Mouse (Mus musculus): ENCODE measurements around the gene Pias1. TPM values are rescaled to one million over a fixed set of nuclear protein-coding genes. Genes with fewer than 3 reads are reported as not detected.

Pias1 gene
- polyA plus RNA-seq, 1 experiment from 2014 or later = 22.0 TPM

DNA sequence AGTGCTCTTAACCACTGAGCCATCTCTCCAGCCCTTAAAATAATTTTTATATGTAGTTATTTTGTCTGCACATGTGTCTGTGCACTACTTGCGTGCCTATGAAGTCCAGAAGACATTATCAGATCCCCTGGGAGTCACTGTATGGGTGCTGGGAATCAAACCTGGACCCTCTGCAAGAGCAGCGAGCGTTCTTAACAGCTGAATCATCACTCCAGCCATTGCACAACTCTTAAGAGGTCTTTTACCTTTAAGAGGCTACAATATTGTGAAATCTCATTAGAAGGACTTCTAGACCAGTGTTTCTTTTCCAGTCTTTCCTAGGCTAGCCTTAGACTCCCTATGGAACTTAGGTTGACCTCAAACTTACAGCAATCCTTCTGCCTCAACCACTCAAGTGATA lies 21.7 kb downstream of the Pias1 start:
- no peaks in the 10 kb centered on the region for H3K36me3 ChIP-seq (ENCODE audit: control insufficient read depth, insufficient read depth)
- no peak overlapping the region for H3K4me3 ChIP-seq (ENCODE audit: low read depth, low read length)
- H3K4me1 ChIP-seq (replicated peaks; ENCODE audit: control insufficient read depth, insufficient read depth, low read length) = 0 out of 2 replicates have a peak, but pooled peaks cover 7% of the 10 kb centered on the region
- H3K27me3 ChIP-seq (replicated peaks; ENCODE audit: control insufficient read depth, insufficient read depth, low read length) = no peaks in the 10 kb centered on the region
- no peak overlapping the region for H3K4me2 ChIP-seq (replicated peaks; ENCODE audit: low read depth)
- no peaks in the 10 kb centered on the region for H3K9me3 ChIP-seq (ENCODE audit: control insufficient read depth)
- no peak for ATAC-seq
- TF ChIP-seq CTCF (IDR thresholded peaks at IDR 0.05; ENCODE audit: low read depth) = no peak
- no peak overlapping the region for H3K9ac ChIP-seq (ENCODE audit: low read depth, low read length)
- WGBS = 78% methylated on average over 3 of the region's 3 CpGs
- H3K27ac ChIP-seq (ENCODE audit: low read depth, low read length) = no peak overlapping the region

DNA sequence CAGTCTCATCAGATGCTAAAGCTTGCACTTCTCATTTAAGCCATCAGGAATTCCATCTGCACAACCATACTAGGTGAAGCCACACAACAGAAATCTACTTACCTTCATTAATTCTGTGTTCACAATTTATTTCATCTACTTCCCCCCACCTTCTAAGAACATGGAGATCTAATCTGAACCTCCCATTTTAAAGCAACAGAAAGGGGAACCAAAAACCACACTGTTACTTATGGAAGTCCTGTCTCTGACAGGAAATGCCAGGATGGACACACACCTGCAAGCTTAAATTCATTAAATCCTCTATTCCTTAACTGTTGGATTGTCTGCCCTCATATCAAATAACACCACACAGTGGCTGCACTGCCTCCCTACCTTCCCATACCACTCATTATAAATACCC lies 35.0 kb downstream of the Pias1 start:
- no peak for ATAC-seq

DNA sequence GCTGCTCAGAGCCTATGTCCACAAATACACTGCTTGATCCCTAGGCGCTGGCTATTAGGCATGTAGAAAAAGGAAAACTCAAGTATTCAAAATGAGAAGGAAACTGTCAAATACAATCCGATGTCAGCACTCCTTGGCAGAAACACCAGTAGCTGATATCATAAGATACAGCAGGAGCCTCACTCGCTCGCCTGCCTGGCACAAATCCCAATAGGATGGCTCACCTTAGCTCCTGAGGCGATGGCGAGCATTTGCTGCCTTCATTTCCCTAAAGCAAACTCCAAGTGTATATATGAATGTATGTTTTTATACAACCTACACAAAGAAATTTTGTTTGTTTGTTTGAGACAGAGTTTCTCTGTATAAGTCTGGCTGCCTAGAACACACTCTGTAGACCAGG lies 42.4 kb downstream of the Pias1 start:
- no peak for ATAC-seq
- 86% methylated on average over 6 of the region's 6 CpGs for WGBS
- H3K9ac ChIP-seq (ENCODE audit: low read depth, low read length) = no peak overlapping the region
- no peaks in the 10 kb centered on the region for H3K9me3 ChIP-seq (ENCODE audit: control insufficient read depth)
- no peak overlapping the region for H3K27ac ChIP-seq (ENCODE audit: low read depth, low read length)
- no peaks in the 10 kb centered on the region for H3K27me3 ChIP-seq (replicated peaks; ENCODE audit: control insufficient read depth, insufficient read depth, low read length)
- H3K36me3 ChIP-seq (ENCODE audit: control insufficient read depth, insufficient read depth) = no peaks in the 10 kb centered on the region
- TF ChIP-seq CTCF (IDR thresholded peaks at IDR 0.05; ENCODE audit: low read depth) = no peak
- H3K4me3 ChIP-seq (ENCODE audit: low read depth, low read length) = no peak overlapping the region
- no peaks in the 10 kb centered on the region for H3K4me1 ChIP-seq (replicated peaks; ENCODE audit: control insufficient read depth, insufficient read depth, low read length)
- H3K4me2 ChIP-seq (replicated peaks; ENCODE audit: low read depth) = no peak overlapping the region

More for the DNA sequence above, 35.0 kb downstream of the Pias1 start:
- TF ChIP-seq CTCF (IDR thresholded peaks at IDR 0.05; ENCODE audit: low read depth) = no peak
- Histone ChIP-seq H3K9me3 (ENCODE audit: control insufficient read depth) (no peaks in the 10 kb centered on the region), H3K4me2 (replicated peaks; ENCODE audit: low read depth) (no peak overlapping the region), H3K27ac (ENCODE audit: low read depth, low read length) (no peak overlapping the region), H3K4me3 (ENCODE audit: low read depth, low read length) (no peak overlapping the region), H3K9ac (ENCODE audit: low read depth, low read length) (no peak overlapping the region), H3K27me3 (replicated peaks; ENCODE audit: control insufficient read depth, insufficient read depth, low read length) (no peaks in the 10 kb centered on the region), H3K36me3 (ENCODE audit: control insufficient read depth, insufficient read depth) (peaks cover 6% of the 10 kb centered on the region; the same call in 1 of the 2 replicates), H3K4me1 (replicated peaks; ENCODE audit: control insufficient read depth, insufficient read depth, low read length) (no peaks in the 10 kb centered on the region; the same call in 1 of the 2 replicates)

DNA sequence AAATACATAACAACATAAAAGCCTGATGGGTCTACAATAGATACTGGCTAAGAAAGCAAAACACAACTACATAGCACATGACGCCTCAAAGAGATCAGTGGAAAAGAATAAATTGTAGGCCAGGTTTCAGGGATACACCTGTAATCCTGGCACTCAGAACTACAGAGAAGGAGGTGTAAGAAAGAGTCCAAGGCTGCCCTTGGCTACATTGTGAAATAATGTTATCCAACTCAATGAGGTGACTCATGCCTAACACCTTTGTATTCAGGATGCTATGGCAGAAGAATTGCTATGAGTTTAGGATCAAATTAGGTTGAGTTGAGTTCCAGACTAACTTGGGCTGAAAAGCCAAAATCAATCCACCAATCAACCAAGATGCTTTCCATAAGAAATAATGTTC lies 43.7 kb downstream of the Pias1 start:
- H3K27me3 ChIP-seq (replicated peaks; ENCODE audit: control insufficient read depth, insufficient read depth, low read length) = no peaks in the 10 kb centered on the region
- H3K9ac ChIP-seq (ENCODE audit: low read depth, low read length) = no peak overlapping the region
- H3K36me3 ChIP-seq (ENCODE audit: control insufficient read depth, insufficient read depth) = no peaks in the 10 kb centered on the region
- no peaks in the 10 kb centered on the region for H3K9me3 ChIP-seq (ENCODE audit: control insufficient read depth)
- TF ChIP-seq CTCF (IDR thresholded peaks at IDR 0.05; ENCODE audit: low read depth) = no peak
- ATAC-seq = no peak
- no peaks in the 10 kb centered on the region for H3K4me1 ChIP-seq (replicated peaks; ENCODE audit: control insufficient read depth, insufficient read depth, low read length)
- H3K27ac ChIP-seq (ENCODE audit: low read depth, low read length) = no peak overlapping the region
- H3K4me2 ChIP-seq (replicated peaks; ENCODE audit: low read depth) = no peak overlapping the region
- H3K4me3 ChIP-seq (ENCODE audit: low read depth, low read length) = no peak overlapping the region
- 95% methylated on average over 1 of the region's 1 CpGs for WGBS

DNA sequence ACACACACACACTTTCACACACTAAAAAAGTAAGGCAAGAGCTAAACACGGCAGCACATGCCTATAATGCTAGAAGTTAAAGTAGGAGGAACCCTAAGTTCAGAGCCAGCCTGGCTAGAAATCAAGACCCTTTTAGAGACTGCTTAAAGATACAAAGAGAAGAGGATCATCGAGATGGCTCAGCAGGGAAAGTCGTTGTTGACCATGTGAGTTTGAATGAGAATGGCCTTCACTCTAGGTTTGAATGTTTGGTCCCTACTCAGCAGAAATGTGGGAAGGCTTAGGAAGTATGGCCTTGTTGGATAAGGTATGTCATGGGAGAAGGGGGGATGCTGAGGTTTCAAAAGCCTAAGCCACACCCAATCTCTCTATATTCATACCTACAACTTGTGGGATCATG lies 46.8 kb downstream of the Pias1 start:
- no peaks in the 10 kb centered on the region for H3K36me3 ChIP-seq (ENCODE audit: control insufficient read depth, insufficient read depth)
- H3K27ac ChIP-seq (ENCODE audit: low read depth, low read length) = no peak overlapping the region
- no peak overlapping the region for H3K4me2 ChIP-seq (replicated peaks; ENCODE audit: low read depth)
- no peak overlapping the region for H3K4me3 ChIP-seq (ENCODE audit: low read depth, low read length)
- no peak for ATAC-seq
- WGBS = 78% methylated on average over 3 of the region's 3 CpGs
- no peaks in the 10 kb centered on the region for H3K4me1 ChIP-seq (replicated peaks; ENCODE audit: control insufficient read depth, insufficient read depth, low read length)
- H3K9ac ChIP-seq (ENCODE audit: low read depth, low read length) = no peak overlapping the region
- H3K9me3 ChIP-seq (ENCODE audit: control insufficient read depth) = no peaks in the 10 kb centered on the region
- TF ChIP-seq CTCF (IDR thresholded peaks at IDR 0.05; ENCODE audit: low read depth) = no peak
- no peaks in the 10 kb centered on the region for H3K27me3 ChIP-seq (replicated peaks; ENCODE audit: control insufficient read depth, insufficient read depth, low read length)

DNA sequence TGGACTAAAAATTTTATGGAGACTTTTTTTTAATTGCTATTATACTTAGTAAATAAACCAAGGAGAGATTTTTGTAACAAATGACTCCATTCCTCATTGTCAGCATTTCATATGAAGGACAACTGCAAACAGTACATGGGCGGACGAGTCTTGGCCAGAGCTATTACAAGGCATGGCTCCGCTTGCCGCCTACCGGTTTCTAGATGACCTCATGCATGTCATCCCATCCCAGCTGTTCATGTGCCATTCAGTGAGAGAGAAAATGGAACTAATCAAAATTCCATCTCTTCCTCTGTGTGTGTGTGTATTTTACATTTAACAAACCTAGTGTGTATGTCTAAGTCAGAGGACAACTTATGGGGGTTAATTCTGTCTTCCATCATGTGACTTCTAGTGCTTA lies 51.9 kb downstream of the Pias1 start:
- H3K4me2 ChIP-seq (replicated peaks; ENCODE audit: low read depth) = no peak overlapping the region
- ATAC-seq = no peak
- WGBS = 80% methylated on average over 5 of the region's 5 CpGs
- TF ChIP-seq CTCF (IDR thresholded peaks at IDR 0.05; ENCODE audit: low read depth) = no peak
- no peaks in the 10 kb centered on the region for H3K9me3 ChIP-seq (ENCODE audit: control insufficient read depth)
- no peak overlapping the region for H3K4me3 ChIP-seq (ENCODE audit: low read depth, low read length)
- no peaks in the 10 kb centered on the region for H3K27me3 ChIP-seq (replicated peaks; ENCODE audit: control insufficient read depth, insufficient read depth, low read length)
- no peak overlapping the region for H3K9ac ChIP-seq (ENCODE audit: low read depth, low read length)
- peaks cover 3% of the 10 kb centered on the region; the same call in 1 of the 2 replicates for H3K4me1 ChIP-seq (replicated peaks; ENCODE audit: control insufficient read depth, insufficient read depth, low read length)
- H3K27ac ChIP-seq (ENCODE audit: low read depth, low read length) = no peak overlapping the region
- no peaks in the 10 kb centered on the region for H3K36me3 ChIP-seq (ENCODE audit: control insufficient read depth, insufficient read depth)
